Mouse (Mus musculus) lung, adult 10 weeks (tissue): Measurements from ENCODE around the gene Pitpnc1. TPM values are rescaled to one million over a fixed set of nuclear protein-coding genes. Genes with fewer than 3 reads are reported as not detected.

Source experiments
- polyA plus RNA-seq: library from polyadenylated mRNA; stranded (reverse); fragments of 350-450 nt; fragmentation: Illumina TruSeq; extraction: RNeasy Lipid Tissue Mini Kit (QIAGEN cat#74804); gene quantifications from one replicate; pipeline ENCODE4 v1.2.3, GENCODE M21; 2014; ENCODE audit warnings: low read depth, low replicate concordance; ENCODE audit not compliant: insufficient read depth

Pitpnc1 gene
- 21.0 TPM for polyA plus RNA-seq

DNA sequence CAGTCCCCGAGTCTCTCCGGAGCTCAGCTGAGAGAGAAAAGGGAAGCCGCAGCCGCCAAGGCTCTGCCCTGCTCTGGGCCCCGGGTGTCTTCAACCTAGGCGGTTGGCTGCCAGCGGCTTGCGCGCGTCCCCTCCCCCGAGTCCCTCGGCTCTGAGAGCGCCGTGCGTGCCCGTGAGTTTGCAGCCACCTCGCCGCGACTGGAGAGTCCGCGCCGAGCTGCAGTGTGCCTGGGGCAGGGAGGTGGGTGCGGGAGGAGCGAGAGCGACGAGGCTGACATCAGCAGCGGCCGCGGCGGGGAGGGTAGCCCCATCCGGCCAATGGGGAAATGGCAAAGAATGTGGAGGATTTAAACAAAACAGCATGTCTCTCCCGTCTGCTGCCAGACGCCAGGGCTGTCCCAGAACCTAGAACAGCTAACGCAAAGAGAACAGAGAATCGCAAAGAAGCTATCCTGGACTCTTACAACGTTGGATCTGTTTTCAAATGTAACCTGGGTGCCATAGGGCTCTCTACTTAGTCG lies at the start of gene Pitpnc1:
TSS of gene Pitpnc1 (minus strand) at position 179 of the 521 bp plus-strand sequence.

DNA sequence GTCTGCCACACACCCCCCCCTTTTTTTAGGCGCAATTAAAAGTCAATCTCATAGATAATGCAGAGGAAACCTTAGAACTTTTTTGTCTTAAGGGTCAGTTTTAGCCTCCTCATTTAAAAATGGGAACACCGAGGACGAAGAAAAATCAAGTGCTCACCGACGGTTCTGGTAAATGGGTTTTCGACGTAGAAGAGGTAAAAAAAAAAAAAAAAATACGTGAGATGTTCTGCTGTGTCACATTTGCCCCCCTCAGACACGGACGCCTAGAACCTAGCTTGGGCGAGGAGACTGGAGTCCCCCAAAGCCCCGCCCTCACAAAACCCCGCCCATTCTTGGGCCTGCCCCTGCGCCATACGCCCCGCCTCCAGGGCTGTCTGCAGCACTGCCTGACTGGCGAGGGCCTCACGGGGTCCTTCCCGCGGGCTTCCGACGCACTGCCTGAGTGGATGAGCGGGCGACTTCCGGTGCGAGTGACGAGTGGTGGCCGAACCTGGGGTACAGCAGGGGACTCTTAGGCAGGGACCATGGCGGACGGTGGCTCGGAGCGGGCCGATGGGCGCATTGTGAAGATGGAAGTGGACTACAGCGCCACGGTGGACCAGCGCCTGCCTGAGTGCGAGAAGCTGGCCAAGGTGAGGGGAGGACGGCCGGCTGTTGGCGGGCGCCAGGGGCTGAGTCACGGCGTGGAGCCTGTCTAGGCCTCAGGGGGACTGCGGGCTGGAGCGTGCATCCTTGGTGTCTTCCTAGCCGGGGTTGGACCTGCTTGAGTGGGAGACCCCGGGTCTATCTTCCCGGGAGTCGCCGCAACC lies 8.8 kb upstream of the Pitpnc1 start, which contains the start of gene Psmd12:
TSS of gene Psmd12 (plus strand) at position 432 of the 809 bp plus-strand sequence.

DNA sequence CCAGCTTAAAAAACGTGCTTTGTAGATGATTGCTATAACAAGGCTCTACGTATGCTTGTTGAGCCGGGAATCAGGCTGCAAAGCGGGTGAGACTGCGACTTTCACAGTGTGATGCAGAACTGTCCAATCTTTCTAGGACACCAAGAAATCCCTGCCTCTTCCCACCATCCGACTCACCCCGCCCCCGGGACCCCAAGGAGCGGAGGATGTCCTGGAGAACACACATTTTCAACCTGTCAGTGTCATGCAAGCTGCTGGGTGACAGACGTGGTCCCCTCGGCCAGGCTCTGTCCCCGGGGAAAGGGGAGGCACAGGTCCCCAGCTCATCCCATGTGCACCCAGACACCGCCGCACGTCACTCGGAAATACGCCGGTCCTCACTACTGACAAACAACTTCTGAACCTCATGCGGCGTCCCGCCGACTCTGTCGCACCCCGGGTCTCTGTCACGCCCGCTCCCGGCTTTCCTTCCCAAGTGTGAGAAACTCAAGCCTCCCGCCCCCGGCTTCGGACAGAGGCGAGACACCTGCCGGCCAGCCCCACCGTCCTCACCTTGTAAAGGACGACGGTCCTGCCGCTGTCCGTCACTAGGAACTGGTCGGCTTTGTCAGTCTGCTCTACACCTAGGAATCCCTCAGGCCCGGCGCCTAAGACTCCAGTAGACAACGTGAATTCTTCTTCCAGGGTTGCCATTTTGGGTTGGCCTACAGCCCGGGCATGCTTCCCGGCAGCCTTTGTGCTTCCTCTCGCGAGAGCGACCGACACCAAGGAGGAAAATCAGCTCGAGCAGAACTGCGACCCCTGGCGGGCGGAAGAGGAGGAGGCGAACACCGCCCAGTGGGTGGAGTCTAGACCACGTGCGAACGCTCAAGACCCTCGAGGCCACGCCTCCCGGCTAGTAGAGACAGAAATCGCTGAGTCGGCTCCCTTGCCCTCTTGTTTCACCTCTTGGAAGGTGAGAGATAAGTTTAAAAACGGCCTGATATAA lies 281.6 kb downstream of the Pitpnc1 start, which contains the start of gene Nol11:
TSS of gene Nol11 (minus strand) at position 817 of the 988 bp plus-strand sequence.

Other genes with a start within 250 kb of the Pitpnc1 start
- gene Psmd12, start 8.8 kb upstream of the Pitpnc1 start, polyA plus RNA-seq = 42.0 TPM
- gene Helz, start 77.2 kb upstream of the Pitpnc1 start, polyA plus RNA-seq = 3.2 TPM
- gene Cacng1, start 245.8 kb upstream of the Pitpnc1 start, polyA plus RNA-seq = not detected